Mouse (Mus musculus) CH12.LX (cell line): ENCODE data around the gene Lrrc18. TPM values are rescaled to one million over a fixed set of nuclear protein-coding genes. Genes with fewer than 3 reads are reported as not detected.

Experiments
- polyA plus RNA-seq: library from polyadenylated mRNA; unstranded; fragments of >175 nt; gene quantifications from 2 replicates; pipeline ENCODE4 v1.2.1, GENCODE M21; 2012; ENCODE audit warnings: low read depth; ENCODE audit not compliant: insufficient read length
- total RNA-seq, 2 experiments: library from RNA; depleted of rRNA; stranded (reverse); fragments of 300-350 nt in 1 of 2; fragments of >200 nt in 1 of 2; gene quantifications; 2 replicates each; pipeline ENCODE4 v1.2.3; 2012 to 2014

Gene Lrrc18
- total and polyA plus RNA-seq, 3 experiments, result 0.08 to 0.76 TPM; not detected in 1

Other genes starting within 250 kb of the Lrrc18 start
- gene Tmem273, start 205.4 kb upstream of the Lrrc18 start, total RNA-seq (2012; rRNA removed), result not detected in 2 replicates
- 0.41 and 0.94 TPM in 2 replicates for gene Tmem273, start 205.4 kb upstream of the Lrrc18 start, total RNA-seq (2014; rRNA removed)
- gene Tmem273, start 205.4 kb upstream of the Lrrc18 start, polyA plus RNA-seq, result 0.22 TPM in 1 of 2 replicates, not detected in the other
- not detected in 2 replicates for gene Fam170b, start 157.4 kb upstream of the Lrrc18 start, total RNA-seq (2012; rRNA removed)
- not detected in 2 replicates for gene Fam170b, start 157.4 kb upstream of the Lrrc18 start, total RNA-seq (2014; rRNA removed)
- not detected in 2 replicates for gene Fam170b, start 157.4 kb upstream of the Lrrc18 start, polyA plus RNA-seq
- not detected in 2 replicates for gene Vstm4, start 134.6 kb upstream of the Lrrc18 start, total RNA-seq (2012; rRNA removed)
- gene Vstm4, start 134.6 kb upstream of the Lrrc18 start, total RNA-seq (2014; rRNA removed), result not detected in 2 replicates
- gene Vstm4, start 134.6 kb upstream of the Lrrc18 start, polyA plus RNA-seq, result not detected in 2 replicates
- 140 and 146 TPM in 2 replicates for gene Wdfy4, start 194.1 kb downstream of the Lrrc18 start, total RNA-seq (2012; rRNA removed)
- 54.0 and 56.0 TPM in 2 replicates for gene Wdfy4, start 194.1 kb downstream of the Lrrc18 start, total RNA-seq (2014; rRNA removed)
- 102 and 115 TPM in 2 replicates for gene Wdfy4, start 194.1 kb downstream of the Lrrc18 start, polyA plus RNA-seq
- gene Arhgap22, start 222.6 kb downstream of the Lrrc18 start, total RNA-seq (2012; rRNA removed), result 0.17 and 0.42 TPM in 2 replicates
- 0.12 and 0.39 TPM in 2 replicates for gene Arhgap22, start 222.6 kb downstream of the Lrrc18 start, total RNA-seq (2014; rRNA removed)
- 0.29 TPM in 1 of 2 replicates, not detected in the other for gene Arhgap22, start 222.6 kb downstream of the Lrrc18 start, polyA plus RNA-seq